Mouse (Mus musculus) heart, embryonic 11.5 days (tissue): Measurements from ENCODE around the gene Tmc6. TPM values are rescaled to one million over a fixed set of nuclear protein-coding genes. Genes with fewer than 3 reads are reported as not detected.

Experiments used
- ATAC-seq: fragments of 200-750 bp; cut with Nextera tagmentation; replicated peaks from 2 replicates; pipeline ENCODE4 v1.8.0; 2017; ENCODE audit warnings: moderate library complexity; ENCODE audit not compliant: insufficient number of reproducible peaks, low FRiP score, low TSS enrichment
- H3K27ac ChIP-seq: fragments of 300-500 bp; sonication (generic); 2 replicates; pipeline ENCODE4 v1.5.1; 2014; ENCODE audit warnings: mild to moderate bottlenecking, low read depth, low read length
- H3K27me3 ChIP-seq: fragments of 300-500 bp; sonication (generic); 2 replicates; pipeline ENCODE4 v1.6.1; 2014; ENCODE audit warnings: mild to moderate bottlenecking, low read length, mixed read lengths; ENCODE audit not compliant: control insufficient read depth, insufficient read depth
- H3K36me3 ChIP-seq: fragments of 300-500 bp; sonication (generic); 2 replicates; pipeline ENCODE4 v1.6.1; 2014; ENCODE audit warnings: mild to moderate bottlenecking, low read length, moderate library complexity, mixed read lengths; ENCODE audit not compliant: control insufficient read depth, insufficient read depth
- H3K4me1 ChIP-seq: fragments of 300-500 bp; sonication (generic); 2 replicates; pipeline ENCODE4 v1.6.1; 2014; ENCODE audit warnings: low read length; ENCODE audit not compliant: control insufficient read depth, insufficient read depth
- H3K4me2 ChIP-seq: fragments of 300-500 bp; sonication (generic); 2 replicates; pipeline ENCODE4 v1.6.1; 2014; ENCODE audit warnings: mild to moderate bottlenecking, moderate library complexity
- H3K4me3 ChIP-seq: fragments of 300-500 bp; sonication (generic); 2 replicates; pipeline ENCODE4 v1.5.1; 2014; ENCODE audit warnings: low read depth, low read length
- H3K9ac ChIP-seq: fragments of 300-500 bp; sonication (generic); 2 replicates; pipeline ENCODE4 v1.6.1; 2014; ENCODE audit warnings: mild to moderate bottlenecking, low read depth, low read length, moderate library complexity
- H3K9me3 ChIP-seq: fragments of 300-500 bp; sonication (generic); replicated peaks from 2 replicates; pipeline ENCODE4 v1.6.1; 2016; ENCODE audit warnings: low read length; ENCODE audit not compliant: control insufficient read depth
- WGBS: fragments of 180-500 bp; shearing (Covaris S2); extraction: QIAGEN DNeasy Blood & Tissue Kit; methylation state at CpG from one replicate; pipeline ENCODE4 v1.1.7; 2014; ENCODE audit not compliant: insufficient replicate concordance; 5-methylcytosine and 5-hydroxymethylcytosine counted together
- polyA plus RNA-seq: library from polyadenylated mRNA; unstranded; fragments of >200 nt; fragmentation: Nextera tagmentation; extraction: Ambion mirVana; gene quantifications from 2 replicates; pipeline ENCODE4 v1.2.1, GENCODE M21; 2014

Tmc6 gene
- polyA plus RNA-seq, result 23.8 and 26.2 TPM in 2 replicates

DNA sequence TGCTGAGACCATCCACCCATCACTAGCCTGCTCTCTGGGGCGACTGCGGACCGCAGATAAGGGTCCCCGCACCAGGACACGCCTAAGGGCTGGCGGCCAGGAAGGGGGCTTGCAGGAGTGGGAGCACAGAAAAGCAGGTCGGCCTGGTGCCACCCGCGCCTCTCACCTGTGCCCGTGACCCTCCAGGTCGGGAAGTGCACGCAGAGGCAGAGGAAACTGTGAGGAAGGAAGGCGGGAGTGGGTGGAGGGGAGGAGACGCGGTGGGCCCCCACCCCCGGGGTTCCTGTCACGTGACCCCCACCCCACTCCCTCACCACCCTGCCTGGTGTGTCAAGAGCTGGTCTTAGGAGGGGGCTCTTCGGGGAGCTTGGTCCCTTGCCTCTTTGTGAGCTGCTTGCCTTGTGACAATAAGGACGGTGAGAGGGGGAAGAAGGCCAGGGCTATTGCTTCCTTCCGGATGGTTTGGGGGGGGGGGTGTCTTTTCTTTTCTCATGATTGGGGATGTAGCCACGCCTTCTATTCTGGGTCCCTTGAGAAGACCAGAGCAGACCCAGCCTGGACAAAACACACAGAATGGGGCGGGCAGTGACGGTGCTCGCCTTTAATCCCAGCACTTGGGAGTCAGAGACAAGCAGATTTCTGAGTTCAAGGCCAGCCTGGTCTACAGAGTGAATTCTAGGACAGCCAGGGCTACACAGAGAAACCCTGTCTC lies at the start of gene Tmc6, which contains the start of gene Tmc8:
TSS of gene Tmc6 (minus strand) at position 206 of the 712 bp plus-strand sequence.
TSS of gene Tmc8 (plus strand) at position 84 of the 712 bp plus-strand sequence.
- peaks cover 17% of the 10 kb centered on the region for H3K27me3 ChIP-seq
- peak within 1 kb of the TSS; percentile 52 for H3K4me3 ChIP-seq
- peak within 1 kb of the TSS; percentile 74 for H3K9ac ChIP-seq
- H3K36me3 ChIP-seq, result no peaks in the 10 kb centered on the region
- peak within 1 kb of the TSS; percentile 99 for H3K4me2 ChIP-seq
- H3K9me3 ChIP-seq, result no peaks in the 10 kb centered on the region
- H3K4me1 ChIP-seq, result peaks cover 46% of the 10 kb centered on the region
- WGBS, result 25% methylated on average over 24 of the region's 24 CpGs
- ATAC-seq, result peak; percentile 55
- H3K27ac ChIP-seq, result peak within 1 kb of the TSS; percentile 96

DNA sequence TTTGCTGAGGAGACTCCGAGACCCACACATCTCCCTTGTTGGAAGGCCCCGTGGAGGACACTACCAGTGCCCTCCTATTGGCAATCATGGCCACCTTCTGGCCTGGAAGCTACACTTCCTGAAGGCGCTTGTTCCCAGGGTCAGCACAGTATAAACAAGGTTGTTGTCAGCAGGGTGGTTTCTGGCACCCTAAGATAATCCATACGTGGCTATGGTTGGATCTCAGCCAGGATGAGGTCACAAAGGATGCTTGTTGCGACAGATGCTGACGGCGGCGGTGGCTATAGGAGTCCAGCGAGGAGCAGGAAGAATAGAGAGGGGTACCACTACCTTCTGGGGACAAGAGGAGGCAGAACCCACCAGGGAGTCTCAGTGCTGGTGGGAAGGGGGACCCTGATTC lies 48.4 kb upstream of the Tmc6 start:
- H3K9me3 ChIP-seq, result no peaks in the 10 kb centered on the region
- no peak overlapping the region for H3K9ac ChIP-seq

DNA sequence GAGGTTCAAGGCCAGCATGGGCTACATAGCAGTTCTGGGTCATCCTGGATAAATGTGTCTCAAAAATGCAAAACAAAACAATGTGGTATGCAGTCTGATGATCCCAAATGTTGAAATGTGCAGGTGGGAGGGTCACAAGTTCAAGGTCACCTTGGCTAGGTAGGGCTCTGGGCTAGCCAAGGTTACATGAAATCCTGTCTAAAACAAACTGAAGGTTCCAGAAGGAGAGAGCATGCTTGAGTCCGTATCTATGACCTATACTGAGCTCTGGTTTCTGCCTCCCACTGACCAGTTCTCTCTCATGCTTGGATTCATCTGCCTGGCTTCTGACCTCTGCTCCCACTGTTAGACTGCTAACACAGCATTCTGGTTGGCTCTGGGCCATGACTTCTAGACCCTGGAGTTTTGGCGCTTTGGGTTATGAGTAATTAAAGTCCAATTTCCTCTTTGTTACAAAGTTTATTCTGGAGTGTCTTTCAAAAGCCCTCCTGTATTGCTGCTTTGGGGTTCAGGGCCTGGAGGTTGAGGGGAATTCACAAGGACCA lies 47.7 kb upstream of the Tmc6 start:
- H3K9ac ChIP-seq, result 0 out of 2 replicates have a peak overlapping the region, but pooled peaks have one; percentile 6
- no peaks in the 10 kb centered on the region for H3K9me3 ChIP-seq
- H3K4me2 ChIP-seq, result no peak overlapping the region
- ATAC-seq, result no peak
- WGBS, result 59% methylated on average over 2 of the region's 2 CpGs
- no peaks in the 10 kb centered on the region for H3K36me3 ChIP-seq
- peak overlapping the region; percentile 97 for H3K27ac ChIP-seq
- peaks cover 59% of the 10 kb centered on the region for H3K4me1 ChIP-seq
- H3K27me3 ChIP-seq, result no peaks in the 10 kb centered on the region
- no peak overlapping the region for H3K4me3 ChIP-seq

More for the DNA sequence above, 48.4 kb upstream of the Tmc6 start:
- WGBS, result 50% methylated on average over 9 of the region's 9 CpGs
- Histone ChIP-seq H3K4me2 (no peak overlapping the region), H3K4me3 (no peak overlapping the region), H3K27me3 (no peaks in the 10 kb centered on the region), H3K36me3 (no peaks in the 10 kb centered on the region), H3K4me1 (peaks cover 57% of the 10 kb centered on the region), H3K27ac (peak overlapping the region; percentile 97)
- no peak for ATAC-seq

DNA sequence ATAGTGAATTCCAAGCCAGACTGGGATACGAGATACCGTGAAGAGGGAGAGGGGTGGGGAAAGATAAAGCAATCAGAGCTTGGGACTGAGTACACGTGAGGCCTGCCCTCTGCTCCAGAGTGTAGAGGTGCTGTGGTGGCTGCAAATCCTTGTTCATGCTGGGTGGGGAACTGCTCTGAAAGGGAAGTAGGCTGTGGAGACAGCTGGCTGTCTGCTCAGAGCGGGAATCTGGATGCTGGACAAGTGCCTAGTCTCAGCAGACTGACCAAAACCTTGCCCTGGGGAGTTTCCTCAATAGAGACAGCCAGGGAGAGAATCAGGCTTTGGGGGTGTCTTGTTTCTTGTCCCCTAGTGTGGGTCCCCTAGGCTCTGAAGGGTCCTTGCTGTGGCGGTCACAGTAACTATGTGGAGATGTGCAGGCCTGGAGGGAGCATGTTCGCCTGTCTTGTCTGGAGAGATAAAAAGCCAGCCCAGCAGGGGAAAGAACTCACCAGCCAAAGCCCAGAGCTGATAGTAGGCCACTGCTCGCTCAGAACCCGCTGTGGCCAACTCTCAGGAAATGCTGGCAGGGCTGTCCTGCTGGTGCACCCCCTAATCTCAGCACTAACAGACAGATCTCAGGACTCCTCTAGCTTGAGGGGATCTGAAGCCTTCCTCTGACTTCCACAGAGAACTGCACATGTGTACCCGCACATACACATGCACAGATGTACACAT lies 47.0 kb upstream of the Tmc6 start:
- H3K4me3 ChIP-seq, result no peak overlapping the region
- 0 out of 2 replicates have a peak overlapping the region, but pooled peaks have one; percentile 52 for H3K9ac ChIP-seq
- 0 out of 2 replicates have a peak, but pooled peaks have one; percentile 11 for ATAC-seq
- peak overlapping the region; percentile 97 for H3K27ac ChIP-seq
- H3K36me3 ChIP-seq, result no peaks in the 10 kb centered on the region
- WGBS, result 16% methylated on average over 9 of the region's 9 CpGs
- H3K9me3 ChIP-seq, result no peaks in the 10 kb centered on the region
- no peaks in the 10 kb centered on the region for H3K27me3 ChIP-seq
- peak overlapping the region; percentile 81 for H3K4me2 ChIP-seq
- peaks cover 63% of the 10 kb centered on the region for H3K4me1 ChIP-seq

DNA sequence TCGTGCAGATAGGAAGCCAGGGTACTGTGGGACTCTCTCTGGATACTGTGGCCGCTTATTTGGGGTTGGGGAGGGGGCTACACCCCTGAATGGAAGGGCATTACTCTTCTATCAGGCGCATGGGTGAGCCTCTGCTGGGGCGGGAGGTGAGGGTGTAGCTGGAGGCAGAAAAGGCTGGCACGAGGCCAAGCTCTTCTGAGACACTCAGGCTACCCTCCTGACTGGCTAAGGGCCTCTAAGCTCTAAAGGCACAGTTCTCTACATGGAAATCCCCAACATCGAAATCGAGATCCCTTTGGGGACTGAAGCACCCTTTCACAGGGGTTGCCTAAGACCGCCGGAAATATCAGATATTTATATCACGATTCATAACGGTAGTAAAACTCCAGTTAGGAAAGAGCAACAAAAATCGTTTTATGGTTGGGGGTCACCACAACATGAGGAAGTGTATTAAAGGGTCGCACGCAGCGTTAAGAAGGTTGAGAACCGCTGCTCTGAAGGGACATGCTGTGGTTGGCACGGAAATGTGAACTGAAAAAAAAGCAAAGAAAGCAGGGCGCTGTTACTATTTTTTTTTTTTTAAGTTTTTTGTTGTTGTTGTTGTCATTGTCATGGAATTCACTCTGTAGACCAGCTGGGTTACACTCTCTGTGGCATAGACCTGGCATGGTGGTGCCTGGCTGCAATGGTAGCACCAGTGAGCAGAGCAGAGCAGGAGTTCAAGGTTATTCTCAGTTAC lies 46.3 kb upstream of the Tmc6 start:
- H3K4me2 ChIP-seq, result peak overlapping the region; percentile 81
- peak overlapping the region; percentile 52; the same call in 1 of the 2 replicates for H3K9ac ChIP-seq
- no peaks in the 10 kb centered on the region for H3K9me3 ChIP-seq
- H3K27me3 ChIP-seq, result no peaks in the 10 kb centered on the region
- no peak overlapping the region for H3K4me3 ChIP-seq
- peaks cover 66% of the 10 kb centered on the region for H3K4me1 ChIP-seq
- no peaks in the 10 kb centered on the region for H3K36me3 ChIP-seq
- H3K27ac ChIP-seq, result peak overlapping the region; percentile 97
- WGBS, result 57% methylated on average over 18 of the region's 18 CpGs
- ATAC-seq, result no peak

DNA sequence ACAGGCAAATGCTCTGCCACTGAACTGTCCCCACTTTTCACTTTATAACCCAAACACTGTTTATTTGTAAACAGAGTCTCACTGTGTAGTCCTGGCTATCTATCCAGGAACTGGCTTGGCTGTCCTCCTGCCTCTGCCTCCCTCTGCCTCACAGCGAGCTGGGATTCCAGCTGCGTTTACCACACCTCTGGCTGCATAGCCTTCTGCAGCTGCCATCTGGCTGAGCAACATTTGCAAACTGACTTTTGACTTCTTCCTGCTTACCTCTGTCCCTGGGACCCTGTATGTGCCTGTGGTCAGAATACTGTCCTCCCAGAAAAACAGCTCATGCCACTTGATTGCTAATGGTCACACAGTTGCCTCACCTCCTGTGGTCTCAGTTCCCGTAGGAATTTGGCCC lies 45.4 kb upstream of the Tmc6 start:
- Histone ChIP-seq H3K9ac (0 out of 2 replicates have a peak overlapping the region, but pooled peaks have one; percentile 3), H3K4me3 (no peak overlapping the region), H3K9me3 (no peaks in the 10 kb centered on the region), H3K36me3 (peaks cover 4% of the 10 kb centered on the region), H3K4me2 (peak overlapping the region; percentile 81), H3K27me3 (no peaks in the 10 kb centered on the region), H3K27ac (peak overlapping the region; percentile 97), H3K4me1 (peaks cover 68% of the 10 kb centered on the region)
- ATAC-seq, result no peak
- 53% methylated on average over 3 of the region's 3 CpGs for WGBS

DNA sequence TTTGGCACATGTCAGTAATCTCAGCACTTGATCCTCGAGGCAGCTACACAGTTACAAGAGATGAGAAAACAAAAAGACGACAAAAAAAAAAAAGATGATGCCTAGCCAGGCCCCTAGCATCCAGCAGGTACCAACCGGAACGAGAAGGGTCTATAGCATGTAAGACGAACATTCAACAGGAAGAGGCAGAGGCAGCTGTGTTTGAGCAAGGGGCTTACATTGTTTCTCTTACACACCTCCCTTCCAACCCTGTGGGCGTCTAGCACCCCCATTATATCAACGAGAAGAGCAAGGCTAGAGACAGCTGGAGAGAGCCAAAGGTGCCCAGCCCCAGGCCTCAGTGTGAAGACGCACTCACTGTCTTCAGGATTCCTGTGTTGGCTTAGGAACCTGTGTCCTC lies 44.9 kb upstream of the Tmc6 start:
- Histone ChIP-seq H3K9me3 (no peaks in the 10 kb centered on the region), H3K4me3 (no peak overlapping the region), H3K27ac (peak overlapping the region; percentile 97; the same call in 1 of the 2 replicates), H3K4me2 (peak overlapping the region; percentile 81), H3K9ac (0 out of 2 replicates have a peak overlapping the region, but pooled peaks have one; percentile 3), H3K27me3 (no peaks in the 10 kb centered on the region), H3K4me1 (peaks cover 63% of the 10 kb centered on the region), H3K36me3 (peaks cover 5% of the 10 kb centered on the region)
- WGBS, result 67% methylated on average over 8 of the region's 8 CpGs
- ATAC-seq, result no peak

DNA sequence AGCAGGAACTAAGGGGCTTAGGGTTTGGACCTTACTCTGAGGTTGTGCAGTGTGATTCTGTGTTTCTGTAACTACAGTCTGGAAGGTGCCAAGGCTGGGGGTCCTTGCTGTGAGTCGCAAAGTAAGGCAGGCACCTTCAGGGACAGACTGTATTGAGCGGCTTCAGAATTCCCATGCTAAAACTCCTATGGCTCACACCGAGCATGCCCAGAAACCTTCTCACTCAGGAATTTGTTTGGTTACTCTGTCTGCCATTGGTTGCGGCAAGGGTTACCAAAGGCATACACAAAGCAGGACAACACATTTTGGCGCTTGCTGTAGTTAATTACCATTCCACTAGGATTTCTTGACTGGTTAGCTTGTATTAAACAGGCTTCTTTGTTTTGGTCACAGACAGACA lies 44.2 kb upstream of the Tmc6 start:
- 17% methylated on average over 5 of the region's 5 CpGs for WGBS
- Histone ChIP-seq H3K4me2 (peak overlapping the region; percentile 81), H3K9me3 (no peaks in the 10 kb centered on the region), H3K4me3 (peak overlapping the region; percentile 65), H3K36me3 (peaks cover 11% of the 10 kb centered on the region), H3K4me1 (peaks cover 62% of the 10 kb centered on the region), H3K9ac (peak overlapping the region; percentile 86), H3K27me3 (no peaks in the 10 kb centered on the region), H3K27ac (peak overlapping the region; percentile 89)
- no peak for ATAC-seq
